7 mouse cellular contexts compared by ENCODE assay signal in the genomic region with DNA sequence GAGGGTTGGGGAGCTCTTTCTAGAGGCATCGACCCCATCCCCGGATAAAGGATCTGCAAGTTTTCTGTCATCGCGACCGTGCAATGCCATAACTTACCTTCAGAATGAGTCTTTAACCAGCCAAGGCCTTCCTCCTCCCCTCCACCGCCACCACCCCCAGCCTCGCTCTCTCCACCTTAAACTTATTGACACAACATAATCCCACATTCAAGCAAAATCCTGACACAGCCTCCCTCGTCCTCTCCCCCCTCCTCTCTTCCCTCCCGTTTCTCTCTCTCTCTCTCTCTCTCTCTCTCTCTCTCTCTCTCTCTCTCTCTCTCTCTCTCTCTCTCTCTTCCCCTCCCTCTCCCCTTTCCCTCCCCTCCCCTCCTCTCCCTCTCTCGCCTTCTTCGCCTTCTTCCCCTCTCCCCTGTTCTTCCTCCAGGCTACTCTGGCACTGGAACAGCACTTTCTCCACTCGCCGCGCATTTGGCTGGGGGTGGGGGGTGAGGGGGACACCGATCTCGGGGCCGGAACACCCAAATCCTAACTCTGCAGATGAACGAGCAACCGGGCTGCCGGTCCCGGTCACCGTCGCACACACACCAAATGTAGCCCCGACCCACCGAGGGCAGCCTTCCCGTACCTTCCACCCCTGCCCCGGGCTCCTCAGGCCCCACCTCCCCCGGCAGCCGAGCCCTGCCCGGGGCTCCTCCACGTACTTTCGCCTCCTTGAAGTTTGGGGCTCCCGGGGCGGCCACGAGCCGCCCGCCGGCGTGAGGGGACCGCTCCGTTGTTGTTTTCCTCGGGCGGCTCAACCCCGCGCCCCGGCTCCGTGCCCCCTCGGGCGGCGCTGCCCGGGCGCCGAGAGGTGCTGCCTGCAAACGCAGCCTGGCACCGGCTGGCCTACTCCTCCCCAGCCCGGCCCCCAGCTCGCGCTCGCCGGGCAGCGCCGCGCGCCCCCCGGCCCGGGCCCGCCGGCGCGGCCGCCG. TPM values are rescaled to one million over a fixed set of nuclear protein-coding genes. Genes with fewer than 3 reads are reported as not detected.
A peak's percentile ranks its signal among the peaks of the same experiment; 100 is the strongest.
DNase-seq lines count a peak whose midpoint lies in the region; ATAC-seq and TF ChIP-seq lines count a peak whose summit lies in the region.

No protein-coding gene starts in this region.

- ATAC-seq in activated CD4-positive, CD25-positive, alpha-beta regulatory T cell, adult 4 months = peak; percentile 13
- ATAC-seq in hindbrain, postnatal 0 days = peak; percentile 61

- H3K36me3 ChIP-seq in hindbrain, postnatal 0 days (ENCODE audit: insufficient read depth, low read length) = no peaks in the 10 kb centered on the region

- intact Hi-C loops in gastrocnemius, adult 2 months (cut with DNase I) = loop anchor here (5.0 to 10.0 kb wide), 4 partner anchors 69 to 306 kb away; no protein-coding TSS in a partner anchor
- intact Hi-C loops in left cerebral cortex, postnatal 4 days (cut with DNase I) = loop anchor here (5.0 kb wide), 2 partner anchors 96 to 301 kb away; no protein-coding TSS in a partner anchor

- H3K9ac ChIP-seq in hindbrain, postnatal 0 days (replicated peaks; ENCODE audit: low read length) = peak overlapping the region; percentile 75

- H3K27ac ChIP-seq in gastrocnemius, adult 2 months = peak overlapping the region; percentile 96
- H3K27ac ChIP-seq in hindbrain, postnatal 0 days = peak overlapping the region; percentile 93

- H3K4me2 ChIP-seq in hindbrain, postnatal 0 days (ENCODE audit: low read depth, low read length) = peak overlapping the region; percentile 94

- WGBS in hindbrain, postnatal 0 days = under 1% methylated on average over 60 of the region's 72 CpGs

- no peaks in the 10 kb centered on the region for H3K27me3 ChIP-seq in hindbrain, postnatal 0 days (ENCODE audit: insufficient read depth, low read length)

- H3K4me3 ChIP-seq in gastrocnemius, adult 2 months = peak overlapping the region; percentile 98
- peak overlapping the region; percentile 72 for H3K4me3 ChIP-seq in hindbrain, postnatal 0 days (ENCODE audit: low read length)

- peak; percentile 53 to 61 for DNase-seq in cerebellum, postnatal 14 days
- peak; percentile 66 for DNase-seq in gastrocnemius, adult 2 months
- peak; percentile 49 for DNase-seq in hindbrain, postnatal 0 days (ENCODE audit: low spot score)
- DNase-seq in left cerebral cortex, postnatal 4 days = peak; percentile 53
- DNase-seq in mesoderm, embryonic 11.5 days (ENCODE audit: low read depth, low spot score) = peak; percentile 70
- peak; percentile 9 to 22 for DNase-seq in right cerebral cortex, postnatal 36 days (ENCODE audit: low spot score in 2 of 2)

- TF ChIP-seq CTCF in gastrocnemius, adult 2 months (IDR thresholded peaks at IDR 0.05) = no peak
- TF ChIP-seq CTCF in hindbrain, postnatal 0 days (IDR thresholded peaks at IDR 0.05; ENCODE audit: low read depth) = no peak

- H3K9me3 ChIP-seq in hindbrain, postnatal 0 days (ENCODE audit: low read length) = no peaks in the 10 kb centered on the region

- H3K4me1 ChIP-seq in hindbrain, postnatal 0 days (ENCODE audit: insufficient read depth, low read length) = no peaks in the 10 kb centered on the region

RNA-seq across cellular contexts. Expression of gene Bbx, which starts 0.9 kb away (rescaled TPM):
- 10 to 100 TPM; 37.7 to 43.7 TPM for polyA plus RNA-seq in activated CD4-positive, CD25-positive, alpha-beta regulatory T cell, adult 4 months (2017; shearing (Covaris generic))
- total RNA-seq in gastrocnemius, adult 2 months (2021) = 10 to 100 TPM in 1 of 2 experiments, 1 to 10 TPM in 1; 6.8 to 10.7 TPM
- 15.5 and 16.4 TPM in 2 replicates for total RNA-seq in hindbrain, postnatal 0 days (2014; rRNA removed)
- 17.9 and 19.9 TPM in 2 replicates for polyA plus RNA-seq in hindbrain, postnatal 0 days (2015; fragmentation: Nextera tagmentation; extraction: Ambion mirVana)
- total RNA-seq in left cerebral cortex, postnatal 4 days (2021) = 10 to 100 TPM in 1 of 2 experiments, 1 to 10 TPM in 1; 9.1 to 10.3 TPM

Comparison
In these comparisons a context has a peak if more than half of its experiments do, and no peak if none do; other contexts are left out.
1. Peak in every context shown above with its lines: DNase-seq, ATAC-seq, H3K4me3 ChIP-seq and H3K27ac ChIP-seq.
2. DNase-seq: peak in every context shown above with its lines; median percentile 70 in mesoderm, embryonic 11.5 days; 66 in gastrocnemius, adult 2 months; 57 in cerebellum, postnatal 14 days; 53 in left cerebral cortex, postnatal 4 days; 49 in hindbrain, postnatal 0 days; 16 in right cerebral cortex, postnatal 36 days.